Mouse (Mus musculus) brown adipose tissue, adult 24 weeks (tissue): ENCODE results near the gene Gprin3. TPM values are rescaled to one million over a fixed set of nuclear protein-coding genes. Genes with fewer than 3 reads are reported as not detected.
A peak's percentile ranks its signal among the peaks of the same experiment; 100 is the strongest.

ENCODE experiments used
- H3K27ac ChIP-seq: fragments of 200-500 bp; replicated peaks from 2 replicates; pipeline ENCODE4 v1.5.1; 2012; ENCODE audit warnings: low read depth, mild to moderate bottlenecking, low read length
- H3K4me1 ChIP-seq: fragments of 200-500 bp; 2 replicates; pipeline ENCODE4 v1.6.1; 2012; ENCODE audit warnings: low read length, mixed read lengths; ENCODE audit not compliant: control insufficient read depth, insufficient read depth, insufficient read length
- H3K4me3 ChIP-seq: fragments of 200-500 bp; 2 replicates; pipeline ENCODE4 v1.5.1; 2012; ENCODE audit warnings: low read depth, mild to moderate bottlenecking, low read length, moderate library complexity; ENCODE audit not compliant: insufficient read depth
- polyA plus RNA-seq: library from polyadenylated mRNA; stranded (reverse); fragments of >200 nt; gene quantifications from 2 replicates; pipeline ENCODE4 v1.2.4, GENCODE M21; 2012; ENCODE audit not compliant: missing spikeins, insufficient read depth, insufficient read length

The Gprin3 gene
- polyA plus RNA-seq: 3.7 and 5.5 TPM in 2 replicates

DNA sequence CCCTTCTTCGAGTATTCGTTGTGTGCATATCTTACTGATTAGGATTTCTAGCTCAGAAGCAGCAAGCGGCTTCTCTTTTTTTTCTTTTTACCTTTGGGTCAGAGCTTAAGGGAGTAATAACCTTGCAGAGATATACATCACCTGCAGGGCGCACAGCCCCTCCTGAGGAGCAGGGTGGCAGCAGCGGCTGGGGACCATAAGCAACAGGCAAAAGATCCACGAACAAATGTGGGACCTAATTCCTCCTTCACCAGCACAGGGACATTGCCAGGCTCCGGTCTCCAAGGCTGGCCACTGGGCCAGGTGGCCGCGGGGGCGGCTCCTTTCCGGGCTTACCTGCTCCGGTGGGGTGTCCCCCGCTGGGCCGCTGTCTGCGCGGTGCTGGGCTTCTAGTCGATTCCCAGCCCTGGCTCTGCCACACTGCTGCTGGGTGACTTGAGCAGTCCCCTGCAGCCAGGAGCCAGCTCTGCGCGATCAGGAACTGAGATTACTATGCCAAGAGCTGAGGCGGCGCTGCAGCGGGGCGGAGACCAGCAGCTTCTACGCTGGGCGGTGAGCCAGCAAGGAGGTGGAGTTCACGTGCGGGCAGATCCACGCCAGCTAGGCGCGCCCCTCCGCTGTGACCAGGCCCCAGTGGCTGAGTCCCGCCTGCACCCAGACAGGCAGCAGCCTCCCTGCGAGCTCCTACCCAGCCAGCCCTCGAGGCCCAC, at the start of gene Gprin3:
Gene Gprin3 (minus strand): TSS at position 471 of the 710 bp plus-strand sequence.
- Histone ChIP-seq H3K4me1 (peaks cover 14% of the 10 kb centered on the region; the same call in 1 of the 2 replicates), H3K4me3 (peak within 1 kb of the TSS; percentile 59), H3K27ac (peak within 1 kb of the TSS; percentile 42)

DNA sequence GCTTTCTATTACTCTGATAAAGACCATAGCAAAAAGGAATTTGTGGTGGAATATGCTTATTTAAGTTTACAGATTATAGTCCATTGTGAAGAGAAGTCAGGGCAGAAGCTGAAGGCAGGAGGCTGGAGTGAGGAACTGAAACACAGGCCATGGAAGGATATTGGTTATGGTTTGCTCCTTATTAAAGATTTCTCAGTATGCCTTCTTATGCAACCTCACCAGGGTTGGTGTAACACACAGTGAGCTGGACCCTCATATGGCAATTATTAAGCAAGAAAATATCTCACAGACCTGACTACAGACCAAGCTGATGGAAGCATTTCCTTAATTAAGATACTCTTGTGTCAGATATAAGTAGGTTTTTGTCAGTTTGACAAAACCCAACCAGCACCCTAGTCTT, 32.8 kb upstream of the Gprin3 start:
- Histone ChIP-seq H3K27ac (no peak overlapping the region), H3K4me3 (no peak overlapping the region), H3K4me1 (no peaks in the 10 kb centered on the region)

DNA sequence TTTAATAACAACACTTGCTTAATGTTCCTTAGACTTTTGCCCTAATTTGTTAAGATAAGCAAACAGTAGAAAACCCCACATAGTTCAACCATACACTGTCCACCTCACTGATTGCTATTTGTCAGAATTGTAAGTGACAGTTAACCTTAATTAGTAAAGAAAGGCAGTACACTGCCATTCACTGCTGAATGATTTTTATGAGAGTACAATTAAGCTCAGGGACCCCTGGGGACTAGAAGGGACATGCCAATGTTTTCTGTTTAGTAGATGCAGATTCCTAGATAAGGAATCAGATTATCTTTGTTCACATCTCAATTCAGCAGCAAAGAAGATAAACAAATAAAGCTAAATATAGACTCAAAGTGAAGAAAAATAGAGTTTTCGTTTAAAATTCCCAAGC, 30.0 kb upstream of the Gprin3 start:
- no peak overlapping the region for H3K27ac ChIP-seq
- no peaks in the 10 kb centered on the region for H3K4me1 ChIP-seq
- no peak overlapping the region for H3K4me3 ChIP-seq

DNA sequence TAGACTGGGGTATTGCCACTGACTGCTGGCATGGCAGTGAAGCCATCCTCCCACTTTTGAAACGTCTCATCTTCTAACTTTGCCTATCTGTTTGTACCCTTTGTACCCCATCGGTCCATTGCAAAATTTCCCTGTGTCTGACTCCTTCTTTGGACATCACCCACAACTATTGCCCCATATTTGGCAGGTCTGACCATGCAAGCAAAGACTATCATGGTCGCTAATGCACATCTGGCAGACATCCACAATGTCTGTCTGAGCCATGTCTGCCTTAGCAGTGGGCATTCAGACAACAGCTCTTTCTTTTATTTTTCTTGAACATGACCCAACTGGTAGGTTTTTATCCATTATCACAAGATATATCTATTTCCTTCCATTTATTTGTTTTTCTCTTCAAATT, 25.3 kb upstream of the Gprin3 start:
- H3K27ac ChIP-seq: no peak overlapping the region
- no peak overlapping the region for H3K4me3 ChIP-seq
- no peaks in the 10 kb centered on the region for H3K4me1 ChIP-seq

DNA sequence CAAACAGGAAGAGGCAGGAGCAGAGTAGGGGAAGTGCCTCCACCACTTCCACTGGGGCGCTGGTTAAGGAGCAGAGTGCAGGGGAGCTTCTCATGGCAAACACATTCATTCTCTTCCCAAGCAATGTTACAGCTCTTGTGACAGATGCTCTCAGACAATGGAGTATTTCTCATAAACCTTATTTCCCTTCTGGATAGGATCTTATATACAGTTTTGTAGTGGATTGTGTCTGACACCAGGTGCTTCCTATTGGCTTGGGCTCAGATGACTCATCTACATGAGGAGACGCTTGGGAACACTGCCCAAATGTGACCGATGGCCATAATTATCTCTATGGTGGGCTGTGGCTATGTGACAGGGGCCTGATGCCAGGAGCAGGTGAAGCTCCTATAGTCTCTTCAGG, 19.0 kb upstream of the Gprin3 start:
- H3K4me3 ChIP-seq: no peak overlapping the region

DNA sequence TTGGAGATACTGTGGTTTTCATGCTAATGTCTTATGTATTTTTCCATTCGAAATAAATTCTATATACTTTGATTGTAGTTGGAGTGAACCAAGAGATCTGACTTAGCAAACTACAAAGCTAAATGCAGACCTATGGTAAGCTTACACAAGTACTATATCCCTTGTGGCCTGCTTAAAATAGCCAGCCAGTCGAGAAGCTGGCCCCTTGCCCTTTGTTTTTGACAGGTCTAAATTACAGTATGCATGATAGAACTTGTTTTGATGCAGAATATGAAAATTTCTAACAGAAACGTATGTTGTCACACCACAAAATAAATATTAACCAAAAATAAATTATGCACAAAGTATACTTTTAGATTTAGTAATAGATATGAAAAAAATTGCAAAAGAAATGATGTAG, 9.8 kb upstream of the Gprin3 start:
- Histone ChIP-seq H3K4me1 (no peaks in the 10 kb centered on the region; the same call in 1 of the 2 replicates), H3K27ac (no peak overlapping the region), H3K4me3 (no peak overlapping the region)

More for the DNA sequence above, 19.0 kb upstream of the Gprin3 start:
- no peak overlapping the region for H3K27ac ChIP-seq
- no peaks in the 10 kb centered on the region; the same call in 1 of the 2 replicates for H3K4me1 ChIP-seq

DNA sequence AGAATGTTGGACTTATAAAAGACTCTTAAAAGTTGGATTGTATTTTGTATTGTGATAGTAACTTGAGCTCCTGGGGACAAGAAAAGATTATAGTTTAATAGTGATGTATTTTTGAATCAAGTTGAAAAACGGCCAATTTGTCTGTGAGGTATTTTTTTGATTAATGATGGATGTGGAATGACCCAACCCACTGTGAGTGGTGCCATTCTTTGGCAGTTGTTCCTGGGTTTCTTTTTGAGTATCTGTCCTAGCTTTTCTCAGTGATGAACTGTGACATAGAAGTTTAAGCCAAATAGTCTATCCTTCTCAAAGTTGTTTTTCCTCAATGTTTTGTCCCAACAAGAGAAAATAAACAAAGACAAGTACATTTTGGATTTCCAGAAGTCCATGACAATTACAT, 7.0 kb upstream of the Gprin3 start:
- Histone ChIP-seq H3K4me1 (no peaks in the 10 kb centered on the region), H3K4me3 (no peak overlapping the region), H3K27ac (no peak overlapping the region)

DNA sequence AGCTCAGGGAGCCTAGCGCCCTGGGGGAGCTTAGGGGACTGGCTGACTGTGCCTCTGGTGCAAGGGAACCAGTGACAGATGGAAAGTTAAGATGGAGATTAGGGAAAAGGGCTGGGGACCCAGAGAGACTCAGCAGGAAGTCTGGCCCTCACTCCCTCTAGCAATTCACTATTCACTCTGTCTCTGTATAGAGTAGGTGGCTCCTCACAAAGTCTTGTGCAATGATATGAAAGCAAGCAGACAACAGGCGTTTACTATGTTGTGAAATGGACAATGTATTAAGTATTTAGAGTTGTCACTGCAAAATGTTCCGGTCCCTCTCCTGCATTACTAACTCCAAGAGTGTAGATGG, 416 bp upstream of the Gprin3 start:
- H3K4me3 ChIP-seq: peak overlapping the region; percentile 59
- H3K27ac ChIP-seq: no peak overlapping the region
- peaks cover 14% of the 10 kb centered on the region; the same call in 1 of the 2 replicates for H3K4me1 ChIP-seq

DNA sequence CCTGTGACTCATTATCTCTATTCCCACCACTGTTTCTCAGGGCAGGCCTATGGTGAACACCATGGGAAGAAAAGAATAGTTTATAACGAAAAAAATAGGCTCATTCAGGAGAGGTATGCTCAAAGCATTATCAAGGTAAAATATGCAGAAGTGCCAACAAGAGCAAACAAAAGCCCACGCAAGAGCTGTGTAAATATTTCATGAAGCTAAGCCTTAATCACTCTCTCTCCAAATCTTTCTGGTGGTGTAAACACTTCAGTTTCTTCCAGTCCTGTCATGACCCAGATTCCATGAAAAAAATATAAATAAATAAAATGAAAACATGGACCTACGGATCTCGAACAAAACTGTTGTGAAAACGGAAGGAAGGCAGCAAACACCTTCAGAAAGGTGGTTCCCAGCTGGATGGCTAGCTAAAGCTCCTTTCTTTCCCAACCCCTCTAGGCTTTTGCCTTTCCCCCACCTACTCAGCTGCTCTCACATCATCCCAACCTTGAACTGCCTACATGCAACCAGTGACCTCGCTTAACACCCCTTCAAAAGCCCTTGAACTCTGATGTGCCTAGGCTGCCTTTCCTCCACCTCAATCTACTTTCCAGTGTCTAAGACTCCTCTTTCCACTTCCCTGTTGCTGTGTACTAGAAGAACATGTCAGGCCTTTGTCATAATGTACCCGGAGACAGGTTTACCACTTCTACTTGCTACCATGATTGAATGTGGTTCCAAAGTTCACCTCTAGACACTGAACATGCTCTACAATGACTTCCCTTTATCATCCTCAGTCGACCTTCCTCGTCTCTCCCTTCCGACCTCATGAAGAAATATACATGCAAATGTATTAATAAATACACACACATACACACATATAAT, 988 bp downstream of the Gprin3 start:
- H3K4me3 ChIP-seq: peak overlapping the region; percentile 35
- H3K27ac ChIP-seq: peak overlapping the region; percentile 42

DNA sequence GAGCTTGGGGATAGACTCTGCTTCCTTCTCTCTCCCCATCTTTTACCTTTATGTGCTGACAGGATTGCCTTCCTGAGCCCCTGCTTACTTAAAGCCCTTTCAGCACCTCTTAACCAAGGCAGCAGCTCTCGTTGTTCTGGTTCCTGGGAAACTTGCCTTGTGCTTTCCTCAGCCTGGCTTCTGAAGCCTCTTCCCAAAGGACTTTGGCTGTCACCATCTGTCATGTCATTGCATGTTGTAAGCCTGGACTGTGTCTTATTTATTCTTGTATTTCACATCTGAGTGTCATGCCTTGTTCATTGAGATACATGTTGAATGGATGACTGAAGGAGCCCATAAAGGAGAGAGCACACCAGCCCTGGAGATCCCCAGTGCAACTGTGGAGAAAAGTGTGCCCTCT, 2.3 kb downstream of the Gprin3 start:
- peaks cover 14% of the 10 kb centered on the region; the same call in 1 of the 2 replicates for H3K4me1 ChIP-seq
- no peak overlapping the region for H3K4me3 ChIP-seq
- H3K27ac ChIP-seq: 0 out of 2 replicates have a peak overlapping the region, but pooled peaks have one; percentile 23

More for the DNA sequence above, 988 bp downstream of the Gprin3 start:
- peaks cover 14% of the 10 kb centered on the region; the same call in 1 of the 2 replicates for H3K4me1 ChIP-seq

DNA sequence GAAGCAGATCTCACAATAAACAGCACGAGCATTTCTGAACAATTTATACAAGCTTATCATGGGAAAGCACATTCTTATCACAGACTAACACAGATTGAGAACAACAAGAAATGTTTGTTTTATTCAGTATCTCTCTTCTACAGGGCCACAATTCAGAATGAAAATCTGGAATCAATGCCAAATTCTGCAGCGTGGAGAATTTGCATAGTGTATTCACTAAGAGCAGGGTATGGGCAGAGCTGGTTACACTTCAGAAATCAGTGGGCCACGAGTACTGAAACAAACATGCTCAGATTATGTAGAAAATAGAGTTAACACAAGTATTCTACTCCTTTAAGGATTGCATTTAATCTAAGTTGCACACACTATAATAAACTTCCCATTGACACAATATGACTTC, 6.8 kb downstream of the Gprin3 start:
- Histone ChIP-seq H3K27ac (no peak overlapping the region), H3K4me1 (peaks cover 21% of the 10 kb centered on the region; the same call in 1 of the 2 replicates), H3K4me3 (no peak overlapping the region)

DNA sequence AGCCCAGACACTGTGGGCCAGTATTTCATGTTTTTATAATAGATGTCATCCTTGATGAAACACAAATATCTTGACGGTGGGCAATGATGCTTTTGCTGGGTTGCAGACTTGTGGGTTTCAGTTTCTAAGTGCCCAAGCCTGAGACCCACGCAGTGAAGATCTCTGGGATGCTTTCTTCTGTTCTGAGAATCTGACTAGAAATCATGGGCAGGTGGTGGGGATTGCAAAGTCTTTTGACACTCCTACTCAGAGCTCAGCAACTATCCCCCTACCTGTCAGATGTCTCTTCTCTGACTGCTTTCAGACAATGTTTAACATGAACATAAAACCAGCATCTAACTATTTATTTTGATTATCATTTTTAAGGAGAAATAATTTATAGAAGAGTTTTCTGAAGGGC, 7.4 kb downstream of the Gprin3 start:
- H3K4me3 ChIP-seq: no peak overlapping the region
- H3K27ac ChIP-seq: no peak overlapping the region
- peaks cover 19% of the 10 kb centered on the region; the same call in 1 of the 2 replicates for H3K4me1 ChIP-seq

DNA sequence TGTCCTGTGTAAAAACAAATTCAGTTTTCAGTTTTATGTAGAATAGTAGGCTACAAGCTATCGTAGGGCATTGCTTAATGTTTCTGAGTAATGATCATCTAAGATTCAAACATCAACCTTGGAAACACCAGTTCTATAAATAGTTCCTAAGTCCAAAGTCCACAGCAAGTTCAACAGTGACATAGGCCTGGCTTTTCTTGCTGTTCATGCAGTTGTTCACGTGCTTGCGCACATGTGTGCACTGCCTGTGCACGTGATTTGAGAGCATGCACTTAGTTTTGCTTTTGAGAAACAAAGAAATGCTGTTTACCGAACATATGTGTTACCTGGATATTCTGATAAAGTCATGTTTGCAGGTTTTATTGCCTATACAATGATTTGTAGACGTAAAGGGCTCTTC, 11.3 kb downstream of the Gprin3 start:
- Histone ChIP-seq H3K4me3 (no peak overlapping the region), H3K4me1 (peaks cover 22% of the 10 kb centered on the region; the same call in 1 of the 2 replicates), H3K27ac (no peak overlapping the region)

DNA sequence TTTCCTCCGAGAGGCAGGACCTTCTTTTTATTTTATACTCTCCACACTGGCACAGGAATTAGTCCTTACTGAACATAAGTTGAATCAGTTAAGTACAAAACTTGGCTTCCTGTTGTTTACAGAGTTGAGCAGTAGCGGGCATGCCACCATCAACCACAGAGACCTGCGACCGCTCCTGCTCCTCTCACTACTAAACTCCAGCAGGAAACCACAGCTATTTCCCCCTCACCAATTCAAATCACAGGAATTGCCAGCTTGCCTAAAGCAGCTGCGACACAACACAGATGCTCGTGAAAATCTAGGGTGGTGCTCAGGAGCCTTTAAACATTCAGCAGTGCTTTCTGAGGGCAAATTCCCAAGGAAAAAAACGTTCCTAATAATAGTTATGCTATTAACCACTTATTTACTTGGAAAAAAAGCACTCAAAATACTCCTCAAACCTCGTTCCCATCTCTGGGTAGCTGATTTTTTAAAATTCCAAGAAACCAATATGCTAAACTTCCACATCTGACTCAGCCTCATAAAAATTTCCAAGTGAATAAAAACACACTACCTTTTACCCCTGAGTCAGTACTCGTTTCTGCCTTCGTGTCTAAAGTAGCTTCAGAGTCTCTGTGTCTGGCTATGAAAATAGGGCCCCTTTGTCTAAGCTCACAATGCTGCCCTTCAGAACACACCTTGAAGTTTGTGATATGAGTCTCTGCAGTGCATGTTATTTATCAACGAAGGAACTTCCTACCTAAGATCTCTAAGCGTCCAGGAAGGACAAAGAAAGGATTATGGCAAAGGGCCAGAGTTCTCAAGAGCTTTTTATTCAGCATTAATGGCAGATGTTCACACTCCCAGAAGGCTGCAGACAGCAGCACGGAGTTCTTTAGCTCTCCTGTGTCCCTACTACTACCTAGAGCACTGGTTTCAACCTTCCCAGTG, 13.4 kb downstream of the Gprin3 start:
- peaks cover 22% of the 10 kb centered on the region; the same call in 1 of the 2 replicates for H3K4me1 ChIP-seq
- peak overlapping the region; percentile 23 for H3K4me3 ChIP-seq
- H3K27ac ChIP-seq: peak overlapping the region; percentile 51
